Mouse (Mus musculus) lung, adult 2 months (tissue): ENCODE data around the gene Gabpa. TPM values are rescaled to one million over a fixed set of nuclear protein-coding genes. Genes with fewer than 3 reads are reported as not detected.

ENCODE experiments used
- DNase-seq: peaks from one replicate; pipeline ENCODE4 v3.0.0; 2022
- H3K4me1 ChIP-seq: fragments of 200-500 bp; 2 replicates; pipeline ENCODE4 v1.6.1; 2011; ENCODE audit warnings: low read length; ENCODE audit not compliant: control insufficient read depth, insufficient read depth
- H3K4me3 ChIP-seq: fragments of 200-500 bp; replicated peaks from 2 replicates; pipeline ENCODE3; 2011; ENCODE audit warnings: low read depth, mild to moderate bottlenecking, control low read depth, low read length; ENCODE audit errors: extremely low read depth
- CTCF ChIP-seq: fragments of 200-500 bp; IDR thresholded peaks from 2 replicates; pipeline ENCODE4 v1.5.1; 2011; ENCODE audit warnings: mild to moderate bottlenecking, low read length, control low read depth; ENCODE audit not compliant: insufficient read depth
- POLR2A ChIP-seq: fragments of 200-500 bp; IDR thresholded peaks from 2 replicates; pipeline ENCODE4 v1.6.1; 2011; ENCODE audit warnings: low read depth, mild to moderate bottlenecking, control low read depth, low read length, borderline replicate concordance; ENCODE audit errors: extremely low read depth
- WGBS: fragments of 180-500 bp; shearing (Covaris S2); methylation state at CpG from one replicate; pipeline ENCODE4 v1.1.7; 2018; 5-methylcytosine and 5-hydroxymethylcytosine counted together
- polyA plus RNA-seq: library from polyadenylated mRNA; depleted of rRNA; stranded (reverse); fragments of >200 nt; gene quantifications from 2 replicates; pipeline ENCODE4 v1.2.3, GENCODE M21; 2012; rRNA removed

Gene Gabpa
- polyA plus RNA-seq, 1 experiment = 10.7 TPM

- WGBS = 75% methylated on average over 8 of the region's 8 CpGs
- no peaks in the 10 kb centered on the region for H3K4me1 ChIP-seq
- DNase-seq = no peak
- TF ChIP-seq POLR2A (no peak), CTCF (no peak)
- no peak overlapping the region for H3K4me3 ChIP-seq
Measured at GRCm38 (mm10) chr16:84884572-84884971, 49.8 kb downstream of the Gabpa start.

- TF ChIP-seq CTCF = no peak
- TF ChIP-seq POLR2A = no peak
- no peak for DNase-seq
- WGBS = 92% methylated on average over 4 of the region's 4 CpGs
- no peak overlapping the region for H3K4me3 ChIP-seq
- no peaks in the 10 kb centered on the region for H3K4me1 ChIP-seq
Measured at GRCm38 (mm10) chr16:84902995-84903394, 68.3 kb downstream of the Gabpa start.

- 90% methylated on average over 8 of the region's 8 CpGs for WGBS
- DNase-seq = no peak
- TF ChIP-seq CTCF = no peak
- TF ChIP-seq POLR2A = no peak
- H3K4me3 ChIP-seq = no peak overlapping the region
- H3K4me1 ChIP-seq = no peaks in the 10 kb centered on the region
Measured at GRCm38 (mm10) chr16:84911477-84912165, 76.9 kb downstream of the Gabpa start.

Other genes with a start within 250 kb of the Gabpa start
- 8.6 and 12.0 TPM in 2 replicates for gene Mrpl39, start 99.2 kb upstream of the Gabpa start, polyA plus RNA-seq
- 13.4 and 16.6 TPM in 2 replicates for gene Jam2, start 60.8 kb upstream of the Gabpa start, polyA plus RNA-seq
- 117 and 167 TPM in 2 replicates for gene Atp5j, start 700 bp downstream of the Gabpa start, polyA plus RNA-seq